Mouse (Mus musculus): ENCODE measurements around the gene Hk1.

Hk1 gene

GRCm38 (mm10) chr10:62220732-62221514, 158.8 kb downstream of the Hk1 start:
- DNase-seq (ENCODE audit: low spot score): no peak

Measured in urinary bladder, postnatal 14 days (tissue).